Mouse (Mus musculus) forebrain, embryonic 15.5 days (tissue): ENCODE results near the gene Gm5798. TPM values are rescaled to one million over a fixed set of nuclear protein-coding genes. Genes with fewer than 3 reads are reported as not detected.
"Not testable (repeated sequence)": the region's sequence is repeated elsewhere in the genome, so short reads cannot be mapped to it uniquely, and the experiment has no call there.

Source experiments
- ATAC-seq: fragments of 200-750 bp; cut with Nextera tagmentation; replicated peaks from 2 replicates; pipeline ENCODE4 v1.8.0; 2017; ENCODE audit warnings: mild to moderate bottlenecking, moderate TSS enrichment, moderate library complexity
- H3K27ac ChIP-seq: fragments of 300-500 bp; sonication (generic); replicated peaks from 2 replicates; pipeline ENCODE4 v1.5.1; 2015; ENCODE audit warnings: mild to moderate bottlenecking, inconsistent platforms
- H3K27me3 ChIP-seq: fragments of 300-500 bp; sonication (generic); 2 replicates; pipeline ENCODE4 v1.6.1; 2015; ENCODE audit warnings: inconsistent platforms
- H3K36me3 ChIP-seq: fragments of 300-500 bp; sonication (generic); 2 replicates; pipeline ENCODE4 v1.6.1; 2015; ENCODE audit warnings: mild to moderate bottlenecking, inconsistent platforms
- H3K4me1 ChIP-seq: fragments of 300-500 bp; sonication (generic); 2 replicates; pipeline ENCODE4 v1.6.1; 2015; ENCODE audit warnings: inconsistent platforms
- H3K4me2 ChIP-seq: fragments of 300-500 bp; sonication (generic); replicated peaks from 2 replicates; pipeline ENCODE4 v1.6.1; 2015; ENCODE audit warnings: mild to moderate bottlenecking, inconsistent platforms
- H3K4me3 ChIP-seq: fragments of 300-500 bp; sonication (generic); 2 replicates; pipeline ENCODE4 v1.5.1; 2015; ENCODE audit warnings: mild to moderate bottlenecking, inconsistent platforms
- H3K9ac ChIP-seq: fragments of 300-500 bp; sonication (generic); replicated peaks from 2 replicates; pipeline ENCODE4 v1.6.1; 2015; ENCODE audit warnings: mild to moderate bottlenecking, inconsistent platforms
- H3K9me3 ChIP-seq: fragments of 300-500 bp; sonication (generic); 2 replicates; pipeline ENCODE4 v1.6.1; 2016; ENCODE audit warnings: inconsistent platforms
- WGBS: fragments of 180-500 bp; shearing (Covaris S2); methylation state at CpG from one replicate; pipeline ENCODE4 v1.1.7; 2015; ENCODE audit warnings: mixed read lengths; 5-methylcytosine and 5-hydroxymethylcytosine counted together
- polyA plus RNA-seq: library from polyadenylated mRNA; unstranded; fragments of >200 nt; fragmentation: Nextera tagmentation; extraction: Ambion mirVana; gene quantifications from 2 replicates; pipeline ENCODE4 v1.2.1, GENCODE M21; 2015

The Gm5798 gene
- polyA plus RNA-seq: not detected in 2 replicates

DNA sequence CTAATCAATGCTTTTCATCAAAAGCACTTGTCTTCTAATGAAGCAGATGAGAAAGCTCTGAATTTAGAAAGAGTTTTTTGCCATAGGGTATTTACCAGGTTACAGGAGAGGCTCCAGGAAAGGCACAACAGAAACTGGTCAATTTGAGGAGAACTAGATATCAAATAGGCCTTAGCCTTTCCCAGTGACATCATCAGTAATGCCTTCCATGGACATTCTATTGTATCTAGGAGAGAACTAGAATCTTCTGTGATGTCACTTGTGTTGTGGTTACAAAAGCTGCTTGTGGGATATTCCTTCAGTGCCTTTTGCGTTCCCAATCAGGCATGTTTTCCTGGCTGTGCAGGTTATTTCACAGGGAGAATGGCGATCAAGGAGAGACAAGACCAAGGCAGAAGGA, at the start of gene Gm5798:
Gm5798 (plus strand) TSS at position 301 of the 400 bp plus-strand sequence.
- 66% methylated on average over 2 of the region's 2 CpGs for WGBS

DNA sequence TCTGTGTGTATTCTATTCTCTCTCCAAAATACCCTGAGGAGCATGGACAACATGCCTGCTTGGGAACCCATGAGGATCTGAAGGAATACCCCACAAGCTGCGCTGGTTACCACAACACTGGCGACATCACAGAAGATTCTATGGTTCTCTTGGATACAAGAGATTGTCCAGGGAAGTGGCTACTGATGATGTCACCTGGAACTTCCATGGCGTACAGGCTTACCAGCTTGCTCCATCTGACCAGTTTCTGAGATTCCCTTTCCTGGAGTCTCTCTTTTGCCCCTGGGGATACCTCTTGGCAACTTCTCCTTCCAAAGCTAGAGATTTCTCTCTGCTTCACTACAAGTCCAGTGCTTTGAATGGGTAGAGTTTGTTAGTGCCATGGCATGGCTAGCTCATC, 37.9 kb downstream of the Gm5798 start, which contains the start of gene Gm7945:
Gm7945 (minus strand) TSS at position 101 of the 400 bp plus-strand sequence.
- not testable (repeated sequence) for H3K27ac ChIP-seq, H3K9ac ChIP-seq, H3K4me1 ChIP-seq, H3K4me3 ChIP-seq, H3K36me3 ChIP-seq, H3K4me2 ChIP-seq, ATAC-seq, H3K27me3 ChIP-seq, H3K9me3 ChIP-seq
- WGBS: no CpG with 5 or more reads among the region's 3 CpGs

More for the DNA sequence above, at the start of gene Gm5798:
- H3K4me2 ChIP-seq, H3K4me1 ChIP-seq, H3K9me3 ChIP-seq, H3K4me3 ChIP-seq, H3K9ac ChIP-seq, ATAC-seq, H3K27ac ChIP-seq, H3K36me3 ChIP-seq, H3K27me3 ChIP-seq: not testable (repeated sequence)

Other genes starting within 250 kb of the Gm5798 start
- gene Mat1a, start 243.6 kb upstream of the Gm5798 start, polyA plus RNA-seq: not detected in 2 replicates
- not detected in 2 replicates for gene Sftpa1, start 216.8 kb upstream of the Gm5798 start, polyA plus RNA-seq
- not detected in 2 replicates for gene Mbl1, start 197.2 kb upstream of the Gm5798 start, polyA plus RNA-seq
- gene Sftpd, start 163.5 kb upstream of the Gm5798 start, polyA plus RNA-seq: not detected in 2 replicates
- gene Gm2832, start 69.8 kb upstream of the Gm5798 start, polyA plus RNA-seq: 0.19 TPM in 1 of 2 replicates, not detected in the other
- gene Gm7945, start 37.8 kb downstream of the Gm5798 start, polyA plus RNA-seq: not detected in 2 replicates
- not detected in 2 replicates for gene Gm6482, start 59.7 kb downstream of the Gm5798 start, polyA plus RNA-seq
- not detected in 2 replicates for gene Gm7954, start 104.9 kb downstream of the Gm5798 start, polyA plus RNA-seq
- not detected in 2 replicates for gene Gm3486, start 140.9 kb downstream of the Gm5798 start, polyA plus RNA-seq
- not detected in 2 replicates for gene Gm7970, start 207.0 kb downstream of the Gm5798 start, polyA plus RNA-seq
- not detected in 2 replicates for gene 1700049E17Rik2, start 224.6 kb downstream of the Gm5798 start, polyA plus RNA-seq